ENCODE assay signal across 31 mouse cellular contexts in the genomic region with DNA sequence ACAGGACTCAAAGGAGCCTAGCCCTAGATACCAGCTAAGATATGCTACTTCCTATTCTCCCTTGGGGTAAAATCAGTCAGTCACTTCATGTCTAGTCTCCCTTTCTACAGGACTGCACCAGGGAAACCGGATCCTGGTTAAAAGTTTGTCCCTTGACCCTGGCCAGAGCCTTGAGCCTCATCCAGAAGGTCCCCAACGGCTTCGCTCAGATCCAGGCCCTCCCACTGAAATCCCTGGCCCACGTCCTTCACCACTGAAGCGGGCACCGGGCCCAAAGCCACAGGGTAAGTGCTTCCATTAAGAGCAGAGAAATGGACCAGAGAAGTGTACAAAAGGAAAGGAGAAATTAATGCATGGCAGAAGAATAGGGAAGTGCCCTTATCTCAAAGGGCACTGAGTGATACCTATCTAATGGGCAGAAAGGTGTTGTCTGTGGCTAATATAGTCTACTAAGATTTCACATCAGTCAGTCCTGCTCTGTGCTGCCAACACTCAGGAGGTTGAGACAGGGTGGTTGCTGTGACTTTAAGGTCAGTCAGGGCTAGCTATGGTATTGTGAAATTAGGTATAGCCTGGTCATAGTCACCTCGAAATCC. TPM values are rescaled to one million over a fixed set of nuclear protein-coding genes. Genes with fewer than 3 reads are reported as not detected.
A peak's percentile ranks its signal among the peaks of the same experiment; 100 is the strongest.
DNase-seq lines count a peak whose midpoint lies in the region; ATAC-seq lines count a peak whose summit lies in the region.
"Had no signal": no experiment of that assay in that cellular context is flagged by ENCODE, and none has a peak within 500 bp of the region (broad histone marks: within the 10 kb centered on the region; RNA-seq: fewer than 3 reads in every experiment).

No protein-coding gene starts in this region.

- no peak overlapping the region for H3K27ac ChIP-seq in liver, embryonic 12.5 days
- H3K27ac ChIP-seq: embryonic facial prominence, embryonic 10.5 days; embryonic facial prominence, embryonic 15.5 days; forebrain, embryonic 12.5 days; hindbrain, embryonic 14.5 days; kidney, embryonic 15.5 days; liver, embryonic 13.5 days; midbrain, embryonic 12.5 days; neural tube, embryonic 13.5 days had no signal

- no peaks in the 10 kb centered on the region for H3K9me3 ChIP-seq in liver, embryonic 12.5 days (replicated peaks)
- H3K9me3 ChIP-seq: embryonic facial prominence, embryonic 10.5 days; embryonic facial prominence, embryonic 15.5 days; forebrain, embryonic 12.5 days; G1E; heart, embryonic 12.5 days; kidney, embryonic 15.5 days; liver, embryonic 13.5 days; megakaryocyte, embryonic 14.5 days; midbrain, embryonic 12.5 days; neural tube, embryonic 13.5 days had no signal

- H3K4me2 ChIP-seq in liver, embryonic 12.5 days, result no peak overlapping the region
- H3K4me2 ChIP-seq: embryonic facial prominence, embryonic 15.5 days; forebrain, embryonic 12.5 days; heart, embryonic 12.5 days; hindbrain, embryonic 14.5 days; kidney, embryonic 15.5 days; liver, embryonic 13.5 days; midbrain, embryonic 12.5 days; neural tube, embryonic 13.5 days had no signal

- DNase-seq in cerebellum, adult 9-11 months, result peak; percentile 22
- DNase-seq in cerebellum, postnatal 4 days (ENCODE audit: low spot score in 2 of 2), result no peak
- peak; percentile 59 for DNase-seq in ovary, adult 18-20 months (ENCODE audit: low spot score)
- DNase-seq in ovary, postnatal 14 days (ENCODE audit: low spot score), result no peak
- peak; percentile 57 for DNase-seq in adrenal gland, postnatal 14 days
- no peak for DNase-seq in testis, postnatal 14 days (ENCODE audit: low spot score)
- DNase-seq: cerebellum, adult 9-10 months; forebrain, postnatal 0 days; heart, postnatal 4 days; kidney, postnatal 25 days; left cerebral cortex, postnatal 4 days; liver, embryonic 13.5 days; lung, adult 18-20 months; lung, postnatal 4 days; right cerebral cortex, adult 18-20 months; spleen, adult 18-20 months; thymus, adult 18-20 months; thymus, postnatal 25 days had no signal

- H3K27me3 ChIP-seq in liver, embryonic 12.5 days (replicated peaks), result peaks cover 3% of the 10 kb centered on the region; the same call in 1 of the 2 replicates
- H3K27me3 ChIP-seq: embryonic facial prominence, embryonic 15.5 days; heart, embryonic 12.5 days; liver, embryonic 13.5 days; neural tube, embryonic 13.5 days had no signal

- H3K36me3 ChIP-seq in liver, embryonic 12.5 days, result peaks cover 6% of the 10 kb centered on the region; the same call in 1 of the 2 replicates
- H3K36me3 ChIP-seq: G1E; liver, embryonic 13.5 days had no signal

- no peak overlapping the region for H3K9ac ChIP-seq in liver, embryonic 12.5 days
- H3K9ac ChIP-seq: embryonic facial prominence, embryonic 15.5 days; forebrain, embryonic 12.5 days; forebrain, postnatal 0 days; heart, embryonic 12.5 days; hindbrain, embryonic 14.5 days; kidney, embryonic 15.5 days; liver, embryonic 13.5 days; midbrain, embryonic 12.5 days; neural tube, embryonic 13.5 days had no signal

- no peak for ATAC-seq in liver, embryonic 12.5 days
- ATAC-seq: forebrain, postnatal 0 days; intestine, postnatal 0 days; lung, postnatal 0 days had no signal

- H3K4me1 ChIP-seq in liver, embryonic 12.5 days, result no peaks in the 10 kb centered on the region
- H3K4me1 ChIP-seq: embryonic facial prominence, embryonic 10.5 days; embryonic facial prominence, embryonic 15.5 days; forebrain, embryonic 12.5 days; heart, embryonic 12.5 days; kidney, embryonic 15.5 days; liver, embryonic 13.5 days; megakaryocyte, embryonic 14.5 days; midbrain, embryonic 12.5 days; neural tube, embryonic 13.5 days had no signal

- WGBS in liver, embryonic 12.5 days (ENCODE audit: insufficient replicate concordance), result 76% methylated on average over 7 of the region's 7 CpGs

- no peak overlapping the region for H3K4me3 ChIP-seq in liver, embryonic 12.5 days
- H3K4me3 ChIP-seq: embryonic facial prominence, embryonic 10.5 days; embryonic facial prominence, embryonic 15.5 days; forebrain, embryonic 12.5 days; heart, embryonic 12.5 days; kidney, embryonic 15.5 days; liver, embryonic 13.5 days; megakaryocyte, embryonic 14.5 days; midbrain, embryonic 12.5 days; neural tube, embryonic 13.5 days had no signal

RNA-seq across cellular contexts. Expression of a gene that starts 20.2 kb away (rescaled TPM):
- 25.6 TPM in 2 replicates for total RNA-seq in adrenal gland, postnatal 14 days (2021)
- polyA plus RNA-seq in liver, embryonic 12.5 days (2016; fragmentation: Nextera tagmentation; extraction: Ambion mirVana), result 3.4 and 3.9 TPM in 2 replicates
- total RNA-seq: G1E had no signal
- polyA plus RNA-seq: G1E had no signal

RNA-seq across cellular contexts. Expression of a gene that starts 30.2 kb away (rescaled TPM):
- 32.9 and 33.6 TPM in 2 replicates for total RNA-seq in adrenal gland, postnatal 14 days (2021)
- 22.0 and 22.6 TPM in 2 replicates for polyA plus RNA-seq in liver, embryonic 12.5 days (2016; fragmentation: Nextera tagmentation; extraction: Ambion mirVana)

RNA-seq across cellular contexts. Expression of a gene that starts 49.0 kb away (rescaled TPM):
- 58.7 and 59.9 TPM in 2 replicates for total RNA-seq in adrenal gland, postnatal 14 days (2021)
- polyA plus RNA-seq in liver, embryonic 12.5 days (2016; fragmentation: Nextera tagmentation; extraction: Ambion mirVana), result 21.2 and 21.3 TPM in 2 replicates

Comparison
In these comparisons a context has a peak if more than half of its experiments do, and no peak if none do; other contexts are left out.
1. DNase-seq: peak in cerebellum, adult 9-11 months (single experiment), ovary, adult 18-20 months (single experiment) and adrenal gland, postnatal 14 days (single experiment); none in cerebellum, postnatal 4 days (0 of 2), ovary, postnatal 14 days (single experiment) and testis, postnatal 14 days (single experiment).